Mouse (Mus musculus) limb, embryonic 12.5 days (tissue): Measurements from ENCODE around the gene Zbtb22. TPM values are rescaled to one million over a fixed set of nuclear protein-coding genes. Genes with fewer than 3 reads are reported as not detected.

Experiments used
- ATAC-seq: fragments of 200-750 bp; cut with Nextera tagmentation; 2 replicates; pipeline ENCODE4 v1.8.0; 2017; ENCODE audit warnings: low read depth, moderate TSS enrichment; ENCODE audit not compliant: insufficient number of reproducible peaks, insufficient read depth, low FRiP score, low TSS enrichment
- H3K27ac ChIP-seq: fragments of 300-500 bp; sonication (generic); 2 replicates; pipeline ENCODE4 v1.5.1; 2016; ENCODE audit warnings: mild to moderate bottlenecking, moderate library complexity
- H3K27me3 ChIP-seq: fragments of 300-500 bp; sonication (generic); 2 replicates; pipeline ENCODE4 v1.6.1; 2016; ENCODE audit warnings: mild to moderate bottlenecking, moderate library complexity
- H3K36me3 ChIP-seq: fragments of 300-500 bp; sonication (generic); 2 replicates; pipeline ENCODE4 v1.6.1; 2016; ENCODE audit warnings: mild to moderate bottlenecking, moderate library complexity
- H3K4me1 ChIP-seq: fragments of 300-500 bp; sonication (generic); replicated peaks from 2 replicates; pipeline ENCODE4 v1.6.1; 2016
- H3K4me2 ChIP-seq: fragments of 300-500 bp; sonication (generic); 2 replicates; pipeline ENCODE4 v1.6.1; 2016; ENCODE audit warnings: mild to moderate bottlenecking, moderate library complexity
- H3K4me3 ChIP-seq: fragments of 300-500 bp; sonication (generic); replicated peaks from 2 replicates; pipeline ENCODE4 v1.5.1; 2016; ENCODE audit warnings: mild to moderate bottlenecking
- H3K9ac ChIP-seq: fragments of 300-500 bp; sonication (generic); replicated peaks from 2 replicates; pipeline ENCODE4 v1.6.1; 2016; ENCODE audit warnings: mild to moderate bottlenecking, moderate library complexity
- H3K9me3 ChIP-seq: fragments of 300-500 bp; sonication (generic); 2 replicates; pipeline ENCODE4 v1.6.1; 2016; ENCODE audit warnings: mild to moderate bottlenecking, moderate library complexity
- WGBS: fragments of 180-500 bp; shearing (Covaris S2); methylation state at CpG from one replicate; pipeline ENCODE4 v1.1.7; 2016; 5-methylcytosine and 5-hydroxymethylcytosine counted together
- polyA plus RNA-seq: library from polyadenylated mRNA; unstranded; fragments of >200 nt; fragmentation: Nextera tagmentation; extraction: Ambion mirVana; gene quantifications from 2 replicates; pipeline ENCODE4 v1.2.1, GENCODE M21; 2016

Zbtb22 gene
- polyA plus RNA-seq, 1 experiment from 2014 or later: 22.4 TPM

DNA sequence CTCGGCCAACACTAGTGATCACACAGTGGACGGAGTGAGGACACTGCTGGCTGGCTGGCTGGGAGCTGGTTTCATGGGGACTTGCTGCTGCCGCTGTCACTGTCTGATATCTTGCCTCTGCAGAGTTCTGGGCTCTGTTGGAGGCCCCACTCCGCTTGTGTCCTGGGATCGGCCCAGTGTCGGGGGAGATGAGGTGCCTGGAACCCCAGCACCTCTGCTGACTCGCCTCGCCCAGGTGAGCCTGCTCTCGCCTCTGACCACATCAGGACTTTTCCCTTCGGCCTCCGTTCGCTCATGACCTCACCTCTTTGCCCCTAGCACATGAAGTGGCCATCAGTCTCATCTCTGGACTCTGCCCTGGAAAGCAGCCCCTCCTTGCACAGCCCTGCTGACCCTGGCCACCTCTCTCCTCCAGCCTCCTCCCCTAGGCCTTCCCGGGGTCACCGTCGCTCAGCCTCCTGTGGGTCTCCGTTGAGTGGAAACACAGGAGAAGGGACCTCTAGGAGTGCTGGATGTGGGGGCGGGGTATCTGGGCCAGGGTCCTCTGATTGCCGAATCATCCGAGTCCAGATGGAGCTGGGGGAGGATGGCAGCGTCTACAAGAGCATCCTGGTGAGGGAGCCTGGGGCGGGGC, 19.8 kb downstream of the Zbtb22 start:
- Histone ChIP-seq H3K27ac (no peak overlapping the region), H3K4me1 (peaks cover 18% of the 10 kb centered on the region), H3K27me3 (no peaks in the 10 kb centered on the region), H3K4me2 (no peak overlapping the region), H3K4me3 (no peak overlapping the region; the same call in 1 of the 2 replicates), H3K36me3 (peaks cover 69% of the 10 kb centered on the region), H3K9me3 (no peaks in the 10 kb centered on the region), H3K9ac (no peak overlapping the region)
- ATAC-seq: no peak
- WGBS: 87% methylated on average over 21 of the region's 21 CpGs

DNA sequence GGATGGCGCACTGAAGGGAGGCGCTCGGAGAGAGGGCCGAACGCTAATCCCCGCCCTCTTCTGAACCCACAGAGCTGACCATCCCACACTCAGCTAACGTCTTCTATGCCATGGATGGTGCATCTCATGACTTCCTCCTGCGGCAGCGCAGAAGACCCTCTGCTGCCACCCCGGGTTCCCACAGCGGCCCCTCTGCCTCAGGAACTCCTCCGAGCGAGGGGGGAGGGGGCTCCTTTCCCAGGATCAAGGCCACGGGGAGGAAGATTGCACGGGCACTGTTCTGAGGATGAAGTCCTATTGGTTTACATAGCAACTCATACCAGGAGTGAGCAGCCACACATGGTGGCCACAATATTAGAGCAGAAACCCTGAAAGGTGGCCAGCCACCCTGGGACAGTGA, 21.3 kb downstream of the Zbtb22 start:
- peaks cover 16% of the 10 kb centered on the region for H3K4me1 ChIP-seq
- H3K36me3 ChIP-seq: peaks cover 69% of the 10 kb centered on the region
- no peak overlapping the region; the same call in 1 of the 2 replicates for H3K4me3 ChIP-seq
- 87% methylated on average over 15 of the region's 15 CpGs for WGBS
- H3K9ac ChIP-seq: no peak overlapping the region
- no peaks in the 10 kb centered on the region for H3K9me3 ChIP-seq
- H3K27ac ChIP-seq: no peak overlapping the region
- no peaks in the 10 kb centered on the region for H3K27me3 ChIP-seq
- no peak for ATAC-seq
- no peak overlapping the region for H3K4me2 ChIP-seq

DNA sequence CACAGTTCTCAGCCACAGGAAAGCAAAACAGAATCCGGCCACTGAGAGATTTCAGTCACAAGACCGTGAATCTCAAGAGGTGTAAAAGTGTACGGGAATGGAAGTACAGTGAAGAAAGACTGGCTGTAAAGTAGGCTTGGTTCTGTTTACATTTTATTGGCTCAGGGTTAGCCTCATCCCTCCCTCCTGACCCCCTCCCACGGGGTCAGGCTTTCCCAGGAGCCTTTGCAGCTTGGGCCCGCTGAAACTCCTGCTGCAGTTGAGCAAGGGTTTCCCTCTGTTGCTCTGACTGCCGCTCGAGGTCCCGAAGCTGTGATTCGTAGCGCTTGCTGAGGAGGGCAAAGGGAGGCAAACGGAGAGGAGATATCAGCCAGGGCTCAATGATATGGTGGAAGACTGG, 23.1 kb downstream of the Zbtb22 start:
- Histone ChIP-seq H3K27ac (no peak overlapping the region), H3K4me3 (peak overlapping the region; percentile 69), H3K4me1 (peaks cover 16% of the 10 kb centered on the region), H3K9me3 (no peaks in the 10 kb centered on the region), H3K27me3 (no peaks in the 10 kb centered on the region), H3K36me3 (peaks cover 67% of the 10 kb centered on the region), H3K9ac (0 out of 2 replicates have a peak overlapping the region, but pooled peaks have one; percentile 68), H3K4me2 (peak overlapping the region; percentile 91)
- 76% methylated on average over 11 of the region's 11 CpGs for WGBS
- ATAC-seq: no peak

DNA sequence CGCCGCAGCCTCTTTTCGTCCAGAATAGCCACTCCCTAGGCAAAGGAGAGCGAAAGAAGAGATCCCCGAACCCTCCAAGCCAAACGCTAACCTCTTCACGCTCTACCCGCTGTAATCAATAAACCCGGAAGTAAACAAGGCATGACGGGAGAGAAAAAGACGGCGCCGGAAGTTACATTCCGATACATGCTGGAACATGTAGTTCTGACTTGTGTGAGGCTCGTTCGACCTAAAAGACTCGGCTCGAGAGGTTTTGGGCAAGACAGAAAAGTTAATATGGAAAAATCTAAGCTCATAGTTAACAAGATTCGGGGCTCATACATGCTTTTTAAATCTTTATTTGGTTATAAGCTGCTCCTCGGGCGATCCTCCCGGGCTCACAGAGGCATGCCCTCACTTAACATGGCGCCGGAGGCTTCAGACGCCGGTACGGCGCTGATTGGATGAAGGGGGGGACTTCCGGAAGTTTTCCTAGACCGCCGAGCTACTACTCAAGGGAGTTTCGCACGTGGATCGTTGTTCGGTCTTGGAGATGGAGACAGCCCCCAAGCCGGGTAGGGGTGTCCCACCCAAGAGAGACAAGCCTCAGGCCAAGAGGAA, 24.6 kb downstream of the Zbtb22 start, which contains the start of the genes Pfdn6 and Wdr46:
Gene Pfdn6 (minus strand): TSS at position 138 of the 600 bp plus-strand sequence.
Gene Wdr46 (plus strand): TSS at position 455 of the 600 bp plus-strand sequence.
- peak within 1 kb of the TSS; percentile 91 for H3K4me2 ChIP-seq
- peak within 1 kb of the TSS; percentile 41; the same call in 1 of the 2 replicates for H3K27ac ChIP-seq
- H3K36me3 ChIP-seq: peaks cover 67% of the 10 kb centered on the region
- H3K9me3 ChIP-seq: no peaks in the 10 kb centered on the region
- H3K4me3 ChIP-seq: peak within 1 kb of the TSS; percentile 69
- WGBS: under 1% methylated on average over 36 of the region's 36 CpGs
- peak within 1 kb of the TSS; percentile 68 for H3K9ac ChIP-seq
- H3K27me3 ChIP-seq: no peaks in the 10 kb centered on the region
- H3K4me1 ChIP-seq: peaks cover 16% of the 10 kb centered on the region
- ATAC-seq: peak; percentile 79

DNA sequence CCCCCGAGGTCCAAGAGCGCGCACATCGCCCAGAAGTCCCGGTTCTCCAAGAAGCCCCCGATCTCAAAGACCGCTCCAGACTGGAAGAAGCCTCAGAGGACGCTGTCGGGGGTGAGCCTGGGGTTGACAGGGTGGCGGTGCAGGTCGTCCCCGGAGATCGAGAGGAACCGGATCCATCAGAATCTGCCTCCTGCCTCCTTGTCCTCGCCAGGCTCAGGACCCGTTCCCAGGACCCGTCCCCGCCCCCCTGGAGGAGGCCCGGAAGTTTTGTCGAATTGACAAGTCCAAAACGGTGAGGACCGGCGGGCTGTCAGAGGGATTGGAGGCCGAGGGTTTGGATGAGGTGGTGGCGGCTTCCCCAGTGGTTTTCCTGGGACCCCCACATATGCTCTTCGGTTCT, 25.3 kb downstream of the Zbtb22 start:
- peak overlapping the region; percentile 69 for H3K4me3 ChIP-seq
- H3K27me3 ChIP-seq: no peaks in the 10 kb centered on the region
- H3K4me2 ChIP-seq: peak overlapping the region; percentile 91
- 2% methylated on average over 26 of the region's 26 CpGs for WGBS
- H3K9ac ChIP-seq: peak overlapping the region; percentile 68
- H3K36me3 ChIP-seq: peaks cover 67% of the 10 kb centered on the region
- H3K27ac ChIP-seq: no peak overlapping the region
- H3K9me3 ChIP-seq: no peaks in the 10 kb centered on the region
- ATAC-seq: no peak
- peaks cover 16% of the 10 kb centered on the region for H3K4me1 ChIP-seq

DNA sequence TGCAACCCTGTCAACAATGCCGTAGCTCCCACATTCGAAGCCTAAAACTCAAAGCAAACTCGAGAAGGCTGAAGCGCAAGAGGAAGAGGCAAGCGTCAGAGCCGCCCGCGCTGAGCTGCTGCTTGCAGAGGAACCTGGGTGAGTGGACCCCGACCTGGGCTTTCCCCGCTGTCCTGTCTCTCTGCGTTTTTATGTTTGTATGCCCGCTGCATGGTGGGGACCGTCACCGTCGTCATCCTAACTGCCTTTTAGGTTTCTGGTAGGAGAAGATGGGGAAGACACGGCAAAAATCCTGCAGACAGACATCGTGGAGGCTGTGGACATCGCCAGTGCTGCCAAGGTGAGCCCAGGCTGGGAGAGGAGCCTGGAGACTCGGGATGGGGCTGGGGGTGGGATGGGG, 25.7 kb downstream of the Zbtb22 start:
- Histone ChIP-seq H3K36me3 (peaks cover 67% of the 10 kb centered on the region), H3K4me3 (peak overlapping the region; percentile 69), H3K9ac (peak overlapping the region; percentile 68), H3K27ac (no peak overlapping the region), H3K4me1 (peaks cover 16% of the 10 kb centered on the region), H3K9me3 (no peaks in the 10 kb centered on the region), H3K27me3 (no peaks in the 10 kb centered on the region), H3K4me2 (peak overlapping the region; percentile 91)
- ATAC-seq: no peak
- 60% methylated on average over 19 of the region's 19 CpGs for WGBS

DNA sequence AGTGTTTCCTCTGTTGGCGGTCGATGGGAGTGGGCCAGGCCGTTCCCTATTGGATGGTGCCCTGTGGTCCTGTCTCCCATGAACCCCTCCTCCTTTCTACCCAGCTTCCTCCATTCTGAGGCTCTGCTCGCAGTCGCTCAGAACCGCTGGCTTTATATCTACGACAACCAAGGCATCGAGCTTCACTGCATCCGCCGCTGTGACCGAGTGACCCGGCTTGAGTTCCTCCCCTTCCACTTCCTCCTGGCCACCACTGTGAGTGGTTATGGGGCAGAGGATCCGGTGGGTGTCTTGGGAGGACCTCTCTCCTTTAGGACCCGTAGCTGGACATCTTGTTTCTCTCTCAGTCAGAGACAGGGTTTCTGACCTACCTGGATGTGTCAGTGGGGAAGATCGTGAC, 27.8 kb downstream of the Zbtb22 start:
- H3K4me2 ChIP-seq: no peak overlapping the region
- WGBS: 93% methylated on average over 15 of the region's 15 CpGs
- H3K27ac ChIP-seq: no peak overlapping the region
- H3K9me3 ChIP-seq: no peaks in the 10 kb centered on the region
- ATAC-seq: no peak
- no peak overlapping the region for H3K9ac ChIP-seq
- peaks cover 69% of the 10 kb centered on the region for H3K36me3 ChIP-seq
- peaks cover 16% of the 10 kb centered on the region for H3K4me1 ChIP-seq
- H3K27me3 ChIP-seq: no peaks in the 10 kb centered on the region
- H3K4me3 ChIP-seq: no peak overlapping the region

DNA sequence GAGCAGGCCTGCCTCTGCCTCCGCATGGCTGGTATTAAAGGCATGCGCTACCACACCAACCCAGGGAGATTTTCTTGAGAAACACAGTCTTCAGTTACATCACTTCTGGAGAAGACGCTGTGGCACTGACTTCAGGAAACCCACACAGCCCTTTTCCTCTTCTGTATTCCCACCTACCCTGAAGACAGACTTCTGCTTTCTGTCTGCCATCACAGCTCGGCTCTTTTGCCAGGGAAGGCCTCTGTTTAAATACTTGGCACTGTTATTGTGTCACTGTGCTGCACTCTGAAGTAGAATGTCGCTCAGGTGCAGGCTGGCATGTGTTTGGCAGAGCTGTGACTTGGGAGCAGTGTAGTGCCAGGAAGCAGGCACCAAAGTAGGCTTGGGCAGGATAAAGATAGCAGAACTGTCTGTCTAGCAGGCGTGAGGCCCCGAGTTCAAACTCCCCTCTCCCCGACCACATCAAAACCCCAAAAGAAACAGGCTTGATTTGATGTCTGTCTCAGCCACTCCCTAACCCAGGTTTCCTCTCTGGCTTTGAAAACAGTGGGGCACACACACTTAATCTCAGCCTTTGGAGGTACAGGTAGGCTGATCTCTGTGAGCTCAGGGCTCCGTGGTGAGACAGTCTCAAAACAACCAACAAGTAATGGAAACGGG, 31.9 kb downstream of the Zbtb22 start:
- ATAC-seq: no peak
- WGBS: 93% methylated on average over 10 of the region's 10 CpGs
- H3K4me1 ChIP-seq: peaks cover 30% of the 10 kb centered on the region
- no peaks in the 10 kb centered on the region for H3K9me3 ChIP-seq
- no peak overlapping the region for H3K4me2 ChIP-seq
- no peak overlapping the region for H3K4me3 ChIP-seq
- no peaks in the 10 kb centered on the region for H3K27me3 ChIP-seq
- H3K36me3 ChIP-seq: peaks cover 88% of the 10 kb centered on the region
- no peak overlapping the region for H3K27ac ChIP-seq
- no peak overlapping the region for H3K9ac ChIP-seq

DNA sequence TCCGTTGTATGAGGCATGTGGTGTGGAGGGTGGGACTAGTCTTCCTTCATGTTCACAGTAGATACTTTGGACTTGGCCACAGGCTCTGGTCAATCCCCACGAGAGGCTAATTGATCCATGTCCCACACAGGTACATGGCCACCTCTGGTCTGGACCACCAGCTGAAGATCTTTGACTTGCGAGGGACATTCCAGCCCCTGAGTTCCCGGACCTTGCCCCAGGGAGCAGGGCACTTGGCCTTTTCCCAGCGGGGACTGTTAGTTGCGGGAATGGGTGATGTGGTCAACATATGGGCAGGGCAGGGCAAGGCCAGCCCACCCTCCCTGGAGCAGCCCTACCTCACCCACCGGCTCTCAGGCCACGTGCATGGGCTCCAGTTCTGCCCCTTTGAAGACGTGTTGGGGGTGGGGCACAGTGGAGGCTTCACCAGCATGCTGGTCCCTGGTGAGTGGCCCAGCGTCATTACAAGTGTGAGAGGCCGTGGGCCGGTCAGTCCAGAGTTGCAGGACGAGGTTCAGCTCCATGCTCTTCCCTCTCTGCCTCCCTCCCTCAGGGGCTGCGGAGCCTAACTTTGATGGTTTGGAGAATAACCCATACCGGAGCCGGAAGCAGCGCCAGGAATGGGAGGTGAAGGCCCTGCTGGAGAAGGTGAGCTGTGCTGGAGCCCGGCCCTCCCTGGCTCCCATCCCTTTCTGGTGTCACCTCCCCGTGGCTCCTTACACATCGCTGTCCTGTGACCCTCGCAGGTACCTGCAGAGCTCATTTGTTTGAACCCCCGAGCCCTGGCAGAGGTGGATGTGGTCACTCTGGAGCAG, 32.6 kb downstream of the Zbtb22 start:
- no peaks in the 10 kb centered on the region for H3K27me3 ChIP-seq
- H3K4me1 ChIP-seq: peaks cover 38% of the 10 kb centered on the region
- H3K4me2 ChIP-seq: no peak overlapping the region
- H3K36me3 ChIP-seq: peaks cover 89% of the 10 kb centered on the region
- no peak overlapping the region for H3K27ac ChIP-seq
- 83% methylated on average over 22 of the region's 22 CpGs for WGBS
- H3K4me3 ChIP-seq: no peak overlapping the region
- ATAC-seq: no peak
- no peaks in the 10 kb centered on the region for H3K9me3 ChIP-seq
- H3K9ac ChIP-seq: no peak overlapping the region

DNA sequence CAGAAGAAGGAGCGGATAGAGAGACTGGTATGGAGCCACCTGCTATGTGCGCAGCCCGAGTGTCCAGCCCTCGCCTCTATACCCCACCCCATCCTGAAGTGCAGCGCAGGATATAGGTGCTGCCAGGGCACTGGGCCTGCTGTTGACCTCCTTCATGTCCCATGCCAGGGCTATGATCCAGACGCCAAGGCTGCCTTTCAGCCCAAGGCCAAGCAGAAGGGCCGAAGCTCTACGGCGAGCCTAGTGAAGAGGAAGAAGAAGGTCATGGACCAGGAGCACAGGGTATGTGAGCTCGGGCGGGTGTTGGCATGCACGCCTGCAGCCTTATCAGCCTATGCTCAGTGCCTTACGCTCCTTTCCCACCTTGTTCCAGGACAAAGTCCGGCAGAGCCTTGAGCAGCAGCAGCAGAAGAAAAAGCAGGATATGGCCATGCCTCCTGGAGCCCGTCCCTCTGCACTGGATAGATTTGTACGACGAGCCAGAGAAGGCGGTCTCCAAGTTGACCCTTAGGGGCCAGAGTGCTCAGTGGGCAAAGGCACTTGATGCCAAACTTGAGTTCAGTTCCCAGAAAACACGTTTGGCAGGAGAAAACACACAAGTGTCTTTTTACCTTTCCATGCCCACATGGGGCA, 33.3 kb downstream of the Zbtb22 start:
- no peaks in the 10 kb centered on the region for H3K9me3 ChIP-seq
- no peak overlapping the region for H3K4me3 ChIP-seq
- WGBS: 89% methylated on average over 19 of the region's 19 CpGs
- peaks cover 45% of the 10 kb centered on the region for H3K4me1 ChIP-seq
- H3K4me2 ChIP-seq: no peak overlapping the region
- H3K9ac ChIP-seq: no peak overlapping the region
- 0 out of 2 replicates have a peak overlapping the region, but pooled peaks have one; percentile 41 for H3K27ac ChIP-seq
- ATAC-seq: no peak
- H3K36me3 ChIP-seq: peaks cover 89% of the 10 kb centered on the region
- no peaks in the 10 kb centered on the region for H3K27me3 ChIP-seq
